ENCODE assay signal across 8 mouse cellular contexts in genomic region chr13:74563483-74564330, GRCm38 (mm10).
DNase-seq lines count a peak whose midpoint lies in the region; ATAC-seq lines count a peak whose summit lies in the region.
"Not testable (repeated sequence)": the region's sequence is repeated elsewhere in the genome, so short reads cannot be mapped to it uniquely, and the experiment has no call there.

No protein-coding gene starts in this region.

- H3K27ac ChIP-seq in hindbrain, embryonic 14.5 days, result peak overlapping the region; percentile 65

- not testable (repeated sequence) for H3K27me3 ChIP-seq in hindbrain, embryonic 14.5 days (ENCODE audit: control insufficient read depth, insufficient read depth, low read length)

- H3K9ac ChIP-seq in hindbrain, embryonic 14.5 days, result peak overlapping the region; percentile 64

- not testable (repeated sequence) for H3K9me3 ChIP-seq in hindbrain, embryonic 14.5 days (ENCODE audit: control insufficient read depth, low read length)

- H3K36me3 ChIP-seq in hindbrain, embryonic 14.5 days (replicated peaks; ENCODE audit: control insufficient read depth, insufficient read depth), result not testable (repeated sequence)

- peak overlapping the region; percentile 58 for H3K4me3 ChIP-seq in hindbrain, embryonic 14.5 days (replicated peaks; ENCODE audit: low read length)

- peak; percentile 97 for DNase-seq in R1 (ENCODE audit: low read depth, low spot score)
- DNase-seq in cerebellum, postnatal 25 days, result peak; percentile 70 to 74
- peak; percentile 56 to 61 for DNase-seq in frontal cortex, postnatal 25 days (ENCODE audit: low spot score in 2 of 2)
- DNase-seq in hindbrain, embryonic 14.5 days (ENCODE audit: low spot score), result peak; percentile 78
- peak; percentile 74 to 75 for DNase-seq in layer of hippocampus, postnatal 36 days
- DNase-seq in lung, postnatal 36 days, result peak; percentile 89
- peak; percentile 87 for DNase-seq in retina, postnatal 1 day
- peak; percentile 69 to 77 for DNase-seq in urinary bladder, adult 18-20 months (ENCODE audit: low spot score in 2 of 2)

- not testable (repeated sequence) for H3K4me1 ChIP-seq in hindbrain, embryonic 14.5 days (replicated peaks; ENCODE audit: control insufficient read depth, insufficient read depth, low read length)

- H3K4me2 ChIP-seq in hindbrain, embryonic 14.5 days (replicated peaks), result peak overlapping the region; percentile 73

- peak; percentile 99 for ATAC-seq in hindbrain, embryonic 14.5 days (ENCODE audit: low FRiP score)

- WGBS in hindbrain, embryonic 14.5 days, result 3% methylated on average over 27 of the region's 27 CpGs

Comparison
In these comparisons a context has a peak if more than half of its experiments do, and no peak if none do; other contexts are left out.
1. Peak in every context shown above with its lines: DNase-seq, ATAC-seq, H3K4me3 ChIP-seq and H3K27ac ChIP-seq.